Mouse (Mus musculus) cerebellum, adult 2 months (tissue): ENCODE measurements around the gene Cdh3. TPM values are rescaled to one million over a fixed set of nuclear protein-coding genes. Genes with fewer than 3 reads are reported as not detected.

ENCODE experiments used
- DNase-seq, 2 experiments: peaks; one replicate each; pipeline ENCODE4 v3.0.0; 2021
- H3K27ac ChIP-seq: fragments of 200-500 bp; 2 replicates; pipeline ENCODE4 v1.5.1; 2012; ENCODE audit warnings: low read length, control low read depth, inconsistent platforms; ENCODE audit not compliant: insufficient read depth
- H3K27me3 ChIP-seq: fragments of 200-500 bp; 2 replicates; pipeline ENCODE4 v1.6.1; 2012; ENCODE audit warnings: inconsistent platforms, mild to moderate bottlenecking, low read length, moderate library complexity; ENCODE audit not compliant: control insufficient read depth, insufficient read depth
- H3K4me1 ChIP-seq: fragments of 200-500 bp; 2 replicates; pipeline ENCODE4 v1.6.1; 2011; ENCODE audit warnings: low read length; ENCODE audit not compliant: control insufficient read depth, insufficient read depth
- H3K4me3 ChIP-seq: fragments of 200-500 bp; replicated peaks from 2 replicates; pipeline ENCODE3; 2011; ENCODE audit warnings: mild to moderate bottlenecking, low read depth, low read length, control low read depth; ENCODE audit not compliant: insufficient read depth
- CTCF ChIP-seq: fragments of 200-500 bp; IDR thresholded peaks from 2 replicates; pipeline ENCODE4 v1.5.1; 2011; ENCODE audit warnings: low read depth, mild to moderate bottlenecking, control low read depth, low read length, moderate library complexity, borderline replicate concordance; ENCODE audit not compliant: insufficient read depth
- POLR2A ChIP-seq: fragments of 200-500 bp; IDR thresholded peaks from 2 replicates; pipeline ENCODE4 v1.6.1; 2011; ENCODE audit warnings: low read length, control low read depth, borderline replicate concordance; ENCODE audit not compliant: insufficient read depth
- WGBS: fragments of 180-500 bp; shearing (Covaris S2); methylation state at CpG from one replicate; pipeline ENCODE4 v1.1.7; 2018; 5-methylcytosine and 5-hydroxymethylcytosine counted together
- polyA plus RNA-seq: library from polyadenylated mRNA; depleted of rRNA; stranded (reverse); fragments of >200 nt; gene quantifications from 2 replicates; pipeline ENCODE4 v1.2.3, GENCODE M21; 2012

Gene Cdh3
- polyA plus RNA-seq, 1 experiment, result 0.64 TPM

DNA sequence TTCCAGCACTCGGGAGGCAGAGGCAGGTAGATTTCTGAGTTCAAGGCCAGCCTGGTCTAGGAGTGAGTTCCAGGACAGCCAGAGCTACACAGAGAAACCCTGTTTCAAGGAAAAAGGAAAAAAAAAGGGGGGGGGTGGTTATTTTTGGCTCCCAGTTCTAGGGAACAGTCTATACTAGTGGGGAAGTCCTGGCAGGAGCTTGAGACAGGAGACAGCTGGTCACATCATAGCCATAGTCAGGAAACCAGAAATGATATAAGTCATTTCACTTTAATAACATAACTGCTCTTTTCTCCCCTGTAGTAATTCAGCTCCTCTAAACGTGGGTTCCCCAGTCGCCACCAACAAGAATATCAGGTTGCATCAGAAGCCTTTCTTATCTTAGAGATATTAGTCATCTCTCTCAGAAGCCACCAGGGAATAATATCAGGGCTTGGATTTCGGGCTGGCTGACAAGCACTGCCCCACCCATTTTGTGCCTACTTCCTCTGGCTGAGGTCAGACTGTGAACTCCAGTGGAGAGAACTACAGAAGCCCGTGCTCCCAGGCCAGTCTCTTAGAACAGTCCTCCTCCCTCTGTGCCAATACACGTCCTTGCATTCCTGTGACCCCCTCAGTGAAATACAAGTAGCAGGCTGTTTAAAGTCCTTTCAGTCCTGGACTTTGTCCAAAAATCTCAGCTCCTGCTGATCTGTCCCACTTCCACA, 66.3 kb downstream of the Cdh3 start:
- TF ChIP-seq POLR2A (no peak), CTCF (no peak)
- WGBS, result 33% methylated on average over 6 of the region's 6 CpGs

DNA sequence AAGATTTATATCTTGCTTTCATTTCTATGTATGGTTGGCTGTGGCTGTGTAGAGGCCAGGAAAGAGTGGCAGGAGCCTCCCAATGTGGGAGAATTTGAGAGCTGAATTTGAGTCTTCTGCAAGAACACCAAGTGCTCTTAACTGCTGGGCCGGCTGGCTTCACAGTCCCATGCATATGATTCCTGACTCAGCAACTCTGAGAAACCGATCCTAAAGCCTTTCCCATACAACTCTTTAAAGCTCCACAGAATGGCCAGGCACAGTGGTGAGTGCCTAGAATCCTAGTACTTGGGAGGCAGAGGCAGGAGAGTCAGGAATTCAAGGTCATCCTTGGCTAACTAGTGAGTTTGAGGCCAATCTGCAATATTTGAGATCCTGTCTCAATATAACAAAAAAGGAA, 68.8 kb downstream of the Cdh3 start:
- TF ChIP-seq POLR2A, result no peak
- TF ChIP-seq CTCF, result no peak
- DNase-seq, result no peak
- no peak overlapping the region for H3K27ac ChIP-seq
- H3K4me3 ChIP-seq, result no peak overlapping the region
- WGBS, result 79% methylated on average over 2 of the region's 2 CpGs
- H3K4me1 ChIP-seq, result no peaks in the 10 kb centered on the region; the same call in 1 of the 2 replicates
- no peaks in the 10 kb centered on the region for H3K27me3 ChIP-seq

More for the DNA sequence above, 66.3 kb downstream of the Cdh3 start:
- H3K4me3 ChIP-seq, result no peak overlapping the region
- H3K27ac ChIP-seq, result no peak overlapping the region
- H3K27me3 ChIP-seq, result no peaks in the 10 kb centered on the region
- H3K4me1 ChIP-seq, result no peaks in the 10 kb centered on the region; the same call in 1 of the 2 replicates
- DNase-seq, result peak in 1 of 2 experiments; percentile 16

DNA sequence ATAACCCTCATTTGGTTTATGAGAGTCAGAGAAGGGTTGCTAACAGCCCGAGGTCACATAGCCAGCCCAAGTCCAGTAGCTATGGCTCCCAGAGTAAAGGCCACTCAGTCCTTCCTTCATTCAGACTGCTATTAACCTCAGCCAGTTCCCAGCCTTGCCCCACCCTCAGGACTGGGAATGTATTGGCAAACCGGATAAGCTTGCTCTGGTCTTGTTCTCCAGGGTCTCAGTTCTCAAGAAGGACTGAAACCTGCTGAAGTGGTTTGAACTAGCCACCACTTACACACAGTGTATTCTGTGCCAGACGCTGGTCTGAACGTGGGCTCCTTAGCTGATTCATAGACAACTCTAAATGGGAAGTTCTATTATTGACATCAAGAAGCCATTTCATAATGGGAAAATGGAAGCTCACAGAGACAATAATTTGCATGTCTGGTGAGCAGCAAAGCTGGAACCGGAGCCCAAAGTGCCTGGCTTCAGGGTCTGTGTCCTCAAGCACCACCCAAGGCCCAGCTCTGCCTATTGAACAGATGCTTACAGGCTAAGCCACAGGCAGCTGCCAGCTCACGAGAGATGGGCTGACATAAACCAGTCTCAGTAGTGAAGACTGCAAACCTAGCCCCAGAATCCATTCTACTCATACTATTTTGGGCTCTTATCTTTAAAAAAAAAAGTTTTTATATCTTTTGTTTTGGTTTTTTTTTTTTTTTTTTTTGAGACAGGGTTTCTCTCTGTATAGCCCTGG, 70.8 kb downstream of the Cdh3 start:
- Histone ChIP-seq H3K4me1 (no peaks in the 10 kb centered on the region; the same call in 1 of the 2 replicates), H3K27ac (no peak overlapping the region), H3K4me3 (no peak overlapping the region), H3K27me3 (no peaks in the 10 kb centered on the region)
- WGBS, result 66% methylated on average over 6 of the region's 6 CpGs
- TF ChIP-seq CTCF (no peak), POLR2A (no peak)
- no peak for DNase-seq

DNA sequence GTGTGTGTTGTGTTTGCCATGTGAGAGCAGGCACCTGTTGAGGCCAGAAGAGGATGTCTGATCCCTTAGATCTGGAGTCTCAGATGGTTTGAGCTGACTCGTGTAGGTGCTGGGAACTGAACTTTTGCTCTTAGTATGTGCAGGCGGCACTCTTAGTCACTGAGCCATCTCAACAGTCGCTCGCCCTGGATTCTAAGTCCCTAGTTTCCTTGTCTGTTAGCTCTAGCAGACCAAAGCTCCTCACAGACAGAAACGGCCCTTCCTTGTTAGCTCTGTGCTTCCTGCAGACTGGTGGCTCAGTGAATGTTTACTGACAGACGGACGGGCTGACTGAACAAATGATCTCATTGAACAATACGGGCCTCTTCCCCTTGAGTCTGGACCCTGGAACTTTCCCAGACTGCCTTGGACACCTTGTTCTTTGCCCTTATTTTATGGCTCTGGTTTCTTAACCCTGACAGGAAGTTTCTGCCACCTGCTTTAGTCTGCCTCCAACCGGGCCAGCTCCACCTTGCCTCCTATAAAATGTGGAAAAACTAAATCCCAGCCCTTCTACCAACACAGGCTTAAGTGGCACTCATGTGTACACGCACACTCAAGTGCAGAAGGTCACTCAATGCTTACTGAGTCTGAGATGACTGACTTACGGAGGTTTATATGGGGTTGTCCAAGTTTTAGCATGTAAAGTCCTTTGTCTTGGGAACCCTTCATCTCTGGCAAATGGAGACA, 74.4 kb downstream of the Cdh3 start:
- Histone ChIP-seq H3K27ac (no peak overlapping the region), H3K4me3 (no peak overlapping the region), H3K27me3 (no peaks in the 10 kb centered on the region), H3K4me1 (no peaks in the 10 kb centered on the region)
- no peak for DNase-seq
- 82% methylated on average over 11 of the region's 11 CpGs for WGBS
- TF ChIP-seq CTCF (no peak), POLR2A (no peak)

DNA sequence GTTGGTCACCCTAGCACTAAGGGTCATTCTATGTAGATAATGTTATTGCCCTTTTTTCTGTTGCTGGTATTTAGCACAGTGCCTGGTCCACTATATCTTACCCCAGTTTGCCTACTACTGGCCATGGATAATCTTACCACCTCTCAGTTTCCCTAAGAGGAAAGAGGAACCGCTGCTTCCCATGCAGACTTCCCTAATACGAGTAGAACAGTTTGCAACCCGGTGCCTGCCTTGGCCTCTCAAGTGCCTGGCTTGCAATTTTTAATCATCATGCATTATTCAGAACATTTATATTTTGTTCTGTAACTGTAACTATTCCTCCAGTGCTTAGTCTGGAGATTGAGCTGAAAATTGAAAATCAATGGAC, 75.0 kb downstream of the Cdh3 start:
- Histone ChIP-seq H3K4me1 (no peaks in the 10 kb centered on the region), H3K4me3 (no peak overlapping the region), H3K27ac (no peak overlapping the region), H3K27me3 (no peaks in the 10 kb centered on the region)
- no peak for DNase-seq
- TF ChIP-seq POLR2A (no peak), CTCF (no peak)
- WGBS, result 95% methylated on average over 3 of the region's 3 CpGs

DNA sequence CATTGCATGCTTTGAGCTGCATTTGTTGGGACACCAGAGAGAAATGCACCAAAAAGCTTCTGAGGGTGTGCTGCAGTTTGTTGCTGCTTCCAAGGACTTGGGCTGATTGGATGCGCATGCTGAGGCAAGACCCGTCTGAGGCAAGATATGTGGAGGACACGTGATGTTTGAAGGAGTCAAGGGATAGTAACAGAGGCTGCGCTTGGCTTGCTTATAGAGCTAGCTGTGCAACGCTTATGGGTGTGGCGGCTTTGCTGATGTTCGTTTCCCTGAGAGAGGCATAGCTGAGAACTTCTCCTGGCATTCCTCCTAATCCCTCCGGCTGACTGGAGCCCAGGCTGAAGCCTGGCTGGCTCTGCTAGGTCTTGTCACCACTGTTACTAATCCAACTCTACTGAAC, 76.2 kb downstream of the Cdh3 start:
- Histone ChIP-seq H3K4me1 (no peaks in the 10 kb centered on the region), H3K4me3 (no peak overlapping the region), H3K27ac (no peak overlapping the region), H3K27me3 (no peaks in the 10 kb centered on the region)
- no peak for DNase-seq
- WGBS, result 33% methylated on average over 8 of the region's 8 CpGs
- TF ChIP-seq CTCF, result no peak

DNA sequence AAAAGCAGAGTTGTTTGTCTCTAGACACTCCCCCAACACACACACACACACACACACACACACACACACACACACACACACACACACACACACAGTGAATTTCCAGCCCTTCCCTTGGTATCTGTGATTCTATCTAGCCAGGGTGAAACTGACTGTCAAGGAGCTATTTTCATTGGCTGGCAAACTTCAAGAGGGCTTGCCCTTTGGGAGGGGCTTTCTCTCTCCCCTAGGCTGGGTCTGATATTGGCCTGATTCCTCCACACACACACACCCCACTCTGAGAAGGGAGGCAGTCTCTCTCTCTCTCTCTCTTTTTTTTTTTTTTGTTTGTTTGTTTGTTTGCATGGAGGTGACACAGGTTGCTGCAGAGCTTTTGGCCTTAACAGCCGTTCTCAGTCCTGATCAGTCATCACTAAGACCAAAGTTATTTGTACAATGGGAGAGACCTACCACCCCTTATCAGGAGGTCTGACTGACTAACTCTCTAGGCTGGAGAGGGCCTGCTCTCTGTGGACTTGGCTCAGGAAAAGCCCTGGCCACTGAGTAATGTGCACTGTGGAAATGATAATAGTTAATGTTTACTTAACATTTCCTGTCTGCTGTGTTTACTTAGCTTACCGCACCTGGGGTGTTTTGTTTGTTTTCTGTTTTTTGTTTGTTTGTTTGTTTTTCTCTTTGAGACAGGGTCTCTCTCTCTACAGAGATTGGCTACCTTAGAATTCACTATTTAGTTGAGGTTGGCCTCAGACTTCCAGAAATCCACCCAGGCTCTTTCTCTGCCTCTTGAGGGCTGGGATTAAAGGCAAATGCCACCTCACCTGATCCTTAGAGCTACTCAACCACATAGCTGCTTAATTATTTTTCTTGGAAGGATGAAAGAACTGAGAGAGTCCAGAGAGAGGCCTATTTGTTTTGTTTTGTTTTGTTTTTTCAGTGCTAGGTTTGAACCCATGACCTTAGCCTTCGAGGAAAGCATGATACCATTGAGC, 78.0 kb downstream of the Cdh3 start:
- H3K4me1 ChIP-seq, result no peaks in the 10 kb centered on the region
- no peaks in the 10 kb centered on the region for H3K27me3 ChIP-seq
- 86% methylated on average over 3 of the region's 3 CpGs for WGBS
- DNase-seq, result no peak
- no peak for TF ChIP-seq POLR2A
- TF ChIP-seq CTCF, result no peak
- H3K27ac ChIP-seq, result no peak overlapping the region
- H3K4me3 ChIP-seq, result no peak overlapping the region
